Mouse (Mus musculus): ENCODE data around the gene Kcna10. TPM values are rescaled to one million over a fixed set of nuclear protein-coding genes. Genes with fewer than 3 reads are reported as not detected.

Gene Kcna10
- total and polyA plus RNA-seq, 2 experiments from 2014 or later, result not detected

- TF ChIP-seq EP300 (IDR thresholded peaks at IDR 0.05; ENCODE audit: low read depth), result no peak
- TF ChIP-seq CTCF (IDR thresholded peaks at IDR 0.05; ENCODE audit: low read depth), result no peak
- peaks cover 15% of the 10 kb centered on the region; the same call in 1 of the 2 replicates for H3K27me3 ChIP-seq (ENCODE audit: control insufficient read depth, insufficient read depth, low read length)
- DNase-seq (ENCODE audit: low spot score), result no peak
- no peak overlapping the region for H3K9ac ChIP-seq (replicated peaks; ENCODE audit: low read depth, low read length)
- H3K4me1 ChIP-seq (ENCODE audit: control insufficient read depth, insufficient read depth), result 0 out of 2 replicates have a peak, but pooled peaks cover 7% of the 10 kb centered on the region
- no peak overlapping the region for H3K27ac ChIP-seq (ENCODE audit: low read depth)
- H3K36me3 ChIP-seq (replicated peaks; ENCODE audit: control insufficient read depth, insufficient read depth, low read length), result no peaks in the 10 kb centered on the region
- H3K4me3 ChIP-seq (ENCODE audit: low read depth, low read length), result no peak overlapping the region
- peaks cover 4% of the 10 kb centered on the region; the same call in 1 of the 2 replicates for H3K9me3 ChIP-seq (replicated peaks; ENCODE audit: control insufficient read depth, low read length)
- 14% methylated on average over 1 of the region's 1 CpGs for WGBS
- ATAC-seq (ENCODE audit: insufficient read depth, low read depth), result no peak
- no peak overlapping the region for H3K4me2 ChIP-seq (ENCODE audit: low read depth, low read length)
Measured at GRCm38 (mm10) chr3:107223230-107223629, 40.4 kb downstream of the Kcna10 start.

- H3K9me3 ChIP-seq (replicated peaks; ENCODE audit: control insufficient read depth, low read length), result peaks cover 4% of the 10 kb centered on the region; the same call in 1 of the 2 replicates
- peaks cover 2% of the 10 kb centered on the region; the same call in 1 of the 2 replicates for H3K27me3 ChIP-seq (ENCODE audit: control insufficient read depth, insufficient read depth, low read length)
- H3K27ac ChIP-seq (ENCODE audit: low read depth), result no peak overlapping the region
- no peak for DNase-seq (ENCODE audit: low spot score)
- no peak overlapping the region for H3K4me3 ChIP-seq (ENCODE audit: low read depth, low read length)
- 68% methylated on average over 5 of the region's 5 CpGs for WGBS
- H3K4me1 ChIP-seq (ENCODE audit: control insufficient read depth, insufficient read depth), result peaks cover 7% of the 10 kb centered on the region; the same call in 1 of the 2 replicates
- no peak for ATAC-seq (ENCODE audit: insufficient read depth, low read depth)
- TF ChIP-seq EP300 (IDR thresholded peaks at IDR 0.05; ENCODE audit: low read depth), result 0 out of 2 replicates have a peak, but pooled peaks have one; percentile 56
- no peak for TF ChIP-seq CTCF (IDR thresholded peaks at IDR 0.05; ENCODE audit: low read depth)
- no peak overlapping the region for H3K9ac ChIP-seq (replicated peaks; ENCODE audit: low read depth, low read length)
- no peak overlapping the region for H3K4me2 ChIP-seq (ENCODE audit: low read depth, low read length)
- H3K36me3 ChIP-seq (replicated peaks; ENCODE audit: control insufficient read depth, insufficient read depth, low read length), result no peaks in the 10 kb centered on the region
Measured at GRCm38 (mm10) chr3:107225820-107226219, 43.0 kb downstream of the Kcna10 start.

- Histone ChIP-seq H3K4me2 (ENCODE audit: low read depth, low read length) (no peak overlapping the region), H3K27ac (ENCODE audit: low read depth) (no peak overlapping the region), H3K9me3 (replicated peaks; ENCODE audit: control insufficient read depth, low read length) (peaks cover 2% of the 10 kb centered on the region; the same call in 1 of the 2 replicates), H3K27me3 (ENCODE audit: control insufficient read depth, insufficient read depth, low read length) (peaks cover 7% of the 10 kb centered on the region; the same call in 1 of the 2 replicates), H3K36me3 (replicated peaks; ENCODE audit: control insufficient read depth, insufficient read depth, low read length) (no peaks in the 10 kb centered on the region), H3K9ac (replicated peaks; ENCODE audit: low read depth, low read length) (no peak overlapping the region), H3K4me1 (ENCODE audit: control insufficient read depth, insufficient read depth) (no peaks in the 10 kb centered on the region; the same call in 1 of the 2 replicates), H3K4me3 (ENCODE audit: low read depth, low read length) (no peak overlapping the region)
- DNase-seq (ENCODE audit: low spot score), result no peak
- 77% methylated on average over 5 of the region's 5 CpGs for WGBS
- TF ChIP-seq CTCF (IDR thresholded peaks at IDR 0.05; ENCODE audit: low read depth) (no peak), EP300 (IDR thresholded peaks at IDR 0.05; ENCODE audit: low read depth) (no peak)
- no peak for ATAC-seq (ENCODE audit: insufficient read depth, low read depth)
Measured at GRCm38 (mm10) chr3:107229221-107229620, 46.4 kb downstream of the Kcna10 start.

- Histone ChIP-seq H3K4me1 (ENCODE audit: control insufficient read depth, insufficient read depth) (no peaks in the 10 kb centered on the region; the same call in 1 of the 2 replicates), H3K9me3 (replicated peaks; ENCODE audit: control insufficient read depth, low read length) (no peaks in the 10 kb centered on the region), H3K9ac (replicated peaks; ENCODE audit: low read depth, low read length) (no peak overlapping the region), H3K27ac (ENCODE audit: low read depth) (no peak overlapping the region), H3K4me2 (ENCODE audit: low read depth, low read length) (no peak overlapping the region), H3K27me3 (ENCODE audit: control insufficient read depth, insufficient read depth, low read length) (peaks cover 7% of the 10 kb centered on the region; the same call in 1 of the 2 replicates), H3K36me3 (replicated peaks; ENCODE audit: control insufficient read depth, insufficient read depth, low read length) (no peaks in the 10 kb centered on the region), H3K4me3 (ENCODE audit: low read depth, low read length) (no peak overlapping the region)
- 36% methylated on average over 5 of the region's 5 CpGs for WGBS
- ATAC-seq (ENCODE audit: insufficient read depth, low read depth) (no peak), DNase-seq (ENCODE audit: low spot score) (no peak)
- no peak for TF ChIP-seq CTCF (IDR thresholded peaks at IDR 0.05; ENCODE audit: low read depth)
- no peak for TF ChIP-seq EP300 (IDR thresholded peaks at IDR 0.05; ENCODE audit: low read depth)
Measured at GRCm38 (mm10) chr3:107229822-107230221, 47.0 kb downstream of the Kcna10 start.

GRCm38 (mm10) chr3:107230527-107230926 is 47.7 kb downstream of the Kcna10 start, which contains the start of gene A630076J17Rik:
TSS of gene A630076J17Rik (plus strand) at chr3:107230614.
- Histone ChIP-seq H3K4me3 (ENCODE audit: low read depth, low read length) (no peak within 1 kb of the TSS), H3K9me3 (replicated peaks; ENCODE audit: control insufficient read depth, low read length) (no peaks in the 10 kb centered on the region), H3K27ac (ENCODE audit: low read depth) (no peak within 1 kb of the TSS), H3K4me2 (ENCODE audit: low read depth, low read length) (no peak within 1 kb of the TSS), H3K4me1 (ENCODE audit: control insufficient read depth, insufficient read depth) (no peaks in the 10 kb centered on the region; the same call in 1 of the 2 replicates), H3K9ac (replicated peaks; ENCODE audit: low read depth, low read length) (no peak within 1 kb of the TSS), H3K36me3 (replicated peaks; ENCODE audit: control insufficient read depth, insufficient read depth, low read length) (no peaks in the 10 kb centered on the region), H3K27me3 (ENCODE audit: control insufficient read depth, insufficient read depth, low read length) (peaks cover 7% of the 10 kb centered on the region; the same call in 1 of the 2 replicates)
- WGBS, result 40% methylated on average over 1 of the region's 1 CpGs
- DNase-seq (ENCODE audit: low spot score), result no peak
- TF ChIP-seq CTCF (IDR thresholded peaks at IDR 0.05; ENCODE audit: low read depth) (no peak), EP300 (IDR thresholded peaks at IDR 0.05; ENCODE audit: low read depth) (no peak)
- ATAC-seq (ENCODE audit: insufficient read depth, low read depth), result no peak

GRCm38 (mm10) chr3:107231202-107231601 is 48.3 kb downstream of the Kcna10 start:
- Histone ChIP-seq H3K4me1 (ENCODE audit: control insufficient read depth, insufficient read depth) (no peaks in the 10 kb centered on the region; the same call in 1 of the 2 replicates), H3K36me3 (replicated peaks; ENCODE audit: control insufficient read depth, insufficient read depth, low read length) (no peaks in the 10 kb centered on the region), H3K9ac (replicated peaks; ENCODE audit: low read depth, low read length) (no peak overlapping the region), H3K27ac (ENCODE audit: low read depth) (no peak overlapping the region), H3K4me2 (ENCODE audit: low read depth, low read length) (no peak overlapping the region), H3K27me3 (ENCODE audit: control insufficient read depth, insufficient read depth, low read length) (peaks cover 7% of the 10 kb centered on the region; the same call in 1 of the 2 replicates), H3K9me3 (replicated peaks; ENCODE audit: control insufficient read depth, low read length) (no peaks in the 10 kb centered on the region), H3K4me3 (ENCODE audit: low read depth, low read length) (no peak overlapping the region)
- ATAC-seq (ENCODE audit: insufficient read depth, low read depth) (no peak), DNase-seq (ENCODE audit: low spot score) (no peak)
- TF ChIP-seq EP300 (IDR thresholded peaks at IDR 0.05; ENCODE audit: low read depth), result no peak
- no peak for TF ChIP-seq CTCF (IDR thresholded peaks at IDR 0.05; ENCODE audit: low read depth)
- WGBS, result 66% methylated on average over 4 of the region's 4 CpGs
